Mouse (Mus musculus) midbrain, embryonic 13.5 days (tissue): ENCODE results near the gene Ccdc171. TPM values are rescaled to one million over a fixed set of nuclear protein-coding genes. Genes with fewer than 3 reads are reported as not detected.

Source experiments
- polyA plus RNA-seq: library from polyadenylated mRNA; unstranded; fragments of >200 nt; fragmentation: Nextera tagmentation; extraction: Ambion mirVana; gene quantifications from 2 replicates; pipeline ENCODE4 v1.2.1, GENCODE M21; 2015

Ccdc171 gene
- polyA plus RNA-seq, 1 experiment from 2014 or later = 5.6 TPM

Other genes with a start within 250 kb of the Ccdc171 start
- gene Ttc39b, start 201.3 kb upstream of the Ccdc171 start, polyA plus RNA-seq = 3.7 and 4.4 TPM in 2 replicates
- 93.9 and 95.5 TPM in 2 replicates for gene Snapc3, start 107.8 kb upstream of the Ccdc171 start, polyA plus RNA-seq
- gene Psip1, start 39.1 kb upstream of the Ccdc171 start, polyA plus RNA-seq = 329 and 332 TPM in 2 replicates